Mouse (Mus musculus) cerebellum, adult 2 months (tissue): Measurements from ENCODE around the gene Hdhd5.

Source experiments
- CTCF ChIP-seq: fragments of 200-500 bp; IDR thresholded peaks from 2 replicates; pipeline ENCODE4 v1.5.1; 2011; ENCODE audit warnings: low read depth, mild to moderate bottlenecking, control low read depth, low read length, moderate library complexity, borderline replicate concordance; ENCODE audit not compliant: insufficient read depth
- POLR2A ChIP-seq: fragments of 200-500 bp; IDR thresholded peaks from 2 replicates; pipeline ENCODE4 v1.6.1; 2011; ENCODE audit warnings: low read length, control low read depth, borderline replicate concordance; ENCODE audit not compliant: insufficient read depth

DNA sequence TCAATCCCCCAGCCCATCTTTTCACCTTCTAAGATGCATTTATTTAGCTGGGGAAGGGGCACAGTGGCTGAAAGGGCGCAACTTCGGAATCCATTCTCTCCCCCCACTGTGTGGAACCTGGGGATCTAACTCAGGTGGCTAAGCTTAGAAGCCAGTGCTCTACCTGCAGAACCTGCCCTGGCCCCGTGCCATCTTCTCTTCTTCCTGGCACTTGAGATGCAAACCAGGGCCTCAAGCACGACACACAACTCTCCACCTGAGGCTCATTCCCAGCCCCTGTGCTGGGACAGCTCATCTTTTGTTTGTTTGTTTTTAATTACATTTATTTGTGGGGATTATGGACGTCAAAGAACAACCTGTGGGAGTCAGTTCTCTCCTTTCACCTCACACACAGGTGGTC, 11.5 kb downstream of the Hdhd5 start:
- TF ChIP-seq POLR2A = no peak
- TF ChIP-seq CTCF = no peak
